Mouse (Mus musculus) C2C12 (cell line): ENCODE data around the gene Snx29.

Source experiments
- CEBPB ChIP-seq: IDR thresholded peaks from one replicate; pipeline ENCODE4 v1.6.1; 2011; ENCODE audit warnings: low read depth, mild to moderate bottlenecking, control low read depth, moderate library complexity
- CTCF ChIP-seq: IDR thresholded peaks from one replicate; pipeline ENCODE4 v1.5.1; 2011; ENCODE audit not compliant: control insufficient read depth, insufficient read depth, insufficient read length
- FOSL1 ChIP-seq: IDR thresholded peaks from one replicate; pipeline ENCODE4 v1.8.0; 2011; ENCODE audit warnings: mild to moderate bottlenecking, low read length; ENCODE audit not compliant: poor library complexity, insufficient read depth, severe bottlenecking
- MAX ChIP-seq: IDR thresholded peaks from one replicate; pipeline ENCODE4 v1.6.1; 2011; ENCODE audit warnings: mild to moderate bottlenecking, control low read depth
- MYOG ChIP-seq: IDR thresholded peaks from one replicate; pipeline ENCODE4 v1.6.1; 2011; ENCODE audit not compliant: control insufficient read depth, insufficient read length; ENCODE audit errors: extremely low read depth
- USF1 ChIP-seq: IDR thresholded peaks from one replicate; pipeline ENCODE4 v1.6.1; 2011; ENCODE audit warnings: low read depth, mild to moderate bottlenecking, control low read depth, moderate library complexity

- TF ChIP-seq MAX (no peak), CTCF (no peak), CEBPB (no peak), USF1 (no peak), MYOG (no peak), FOSL1 (no peak)
Measured at GRCm38 (mm10) chr16:11657111-11657510, 334.4 kb downstream of the Snx29 start.
